11 mouse cellular contexts compared by ENCODE assay signal in the genomic region with DNA sequence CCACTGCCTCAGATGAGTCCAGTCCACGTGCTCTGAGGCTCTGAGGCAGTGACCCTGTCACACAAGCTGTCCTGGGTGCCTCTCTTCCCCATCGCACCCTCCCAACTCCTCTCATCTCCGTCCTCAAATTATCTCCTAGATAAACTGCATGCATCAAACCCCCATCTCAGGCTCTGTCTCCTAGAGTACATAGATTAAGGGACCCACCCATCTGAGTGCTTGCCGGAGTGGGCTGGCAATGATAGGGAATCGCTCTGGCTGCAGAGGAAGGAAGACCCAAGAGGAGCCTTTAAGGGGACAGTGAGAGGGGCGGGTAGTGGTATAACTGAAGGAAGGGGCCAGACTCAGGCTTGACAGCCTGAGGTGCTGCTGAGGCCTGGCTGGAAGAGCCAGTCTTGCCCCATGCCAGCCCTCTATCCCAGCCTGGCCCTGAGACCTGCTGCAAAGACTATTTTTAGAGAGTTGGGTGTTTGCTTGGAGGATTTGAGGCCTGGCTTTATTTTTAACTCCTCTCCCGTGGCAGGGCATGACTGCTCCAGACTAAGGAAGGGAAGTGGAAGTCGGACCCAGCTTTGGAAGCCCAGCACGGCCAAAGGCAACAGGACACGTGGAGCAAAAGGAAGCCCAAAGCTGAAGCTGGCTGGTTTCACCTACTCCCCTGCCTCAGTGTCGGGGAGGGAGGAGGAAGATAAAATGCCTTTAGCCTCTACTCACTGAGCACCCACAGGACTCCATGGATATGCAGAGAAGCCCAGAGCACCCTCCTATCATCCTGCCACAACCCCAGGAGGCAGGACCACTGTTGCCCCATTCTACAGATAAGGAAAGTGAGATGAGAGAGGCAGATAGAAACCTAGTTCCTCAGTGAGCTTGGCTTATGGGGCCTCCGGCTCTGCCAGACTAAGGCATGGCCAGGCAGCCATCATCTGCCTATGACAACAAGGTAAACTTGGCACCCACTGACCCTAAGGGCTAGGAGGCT. TPM values are rescaled to one million over a fixed set of nuclear protein-coding genes. Genes with fewer than 3 reads are reported as not detected.
DNase-seq lines count a peak whose midpoint lies in the region; ATAC-seq and TF ChIP-seq lines count a peak whose summit lies in the region.
"Had no signal": no experiment of that assay in that cellular context is flagged by ENCODE, and none has a peak within 500 bp of the region (broad histone marks: within the 10 kb centered on the region; RNA-seq: fewer than 3 reads in every experiment).

No protein-coding gene starts in this region.

- TF ChIP-seq CTCF in G1E (IDR thresholded peaks at IDR 0.05; ENCODE audit: low read depth, low read length), result no peak
- 0 out of 2 replicates have a peak, but pooled peaks have one; percentile 1 for TF ChIP-seq CTCF in liver, embryonic 14.5 days (IDR thresholded peaks at IDR 0.05; ENCODE audit: low read depth)

- ATAC-seq in G1E (ENCODE audit: extremely low read depth, insufficient number of reproducible peaks, low FRiP score, poor library complexity, severe bottlenecking), result peak; percentile 66
- ATAC-seq in heart, embryonic 14.5 days (ENCODE audit: insufficient number of reproducible peaks, insufficient read depth, low FRiP score, low read depth), result peak; percentile 80
- ATAC-seq in liver, embryonic 14.5 days (ENCODE audit: insufficient read depth), result peak; percentile 73
- no peak for ATAC-seq in kidney, embryonic 15.5 days (replicated peaks; ENCODE audit: low FRiP score)

- H3K4me1 ChIP-seq in G1E (ENCODE audit: insufficient read depth, low read depth, low read length), result peaks cover 68% of the 10 kb centered on the region
- peaks cover 64 to 75% of the 10 kb centered on the region in 2 experiments for H3K4me1 ChIP-seq in heart, embryonic 14.5 days (ENCODE audit: control insufficient read depth in 2 of 2, insufficient read depth in 2 of 2, low read length in 2 of 2)
- peaks cover 33 to 44% of the 10 kb centered on the region in 2 experiments for H3K4me1 ChIP-seq in liver, embryonic 14.5 days (replicated peaks; ENCODE audit: control insufficient read depth in 2 of 2, insufficient read depth in 2 of 2, low read length in 1 of 2)
- peaks cover 18% of the 10 kb centered on the region for H3K4me1 ChIP-seq in kidney, embryonic 15.5 days
- H3K4me1 ChIP-seq in forebrain, embryonic 10.5 days, result 0 out of 2 replicates have a peak, but pooled peaks cover 2% of the 10 kb centered on the region

- peak overlapping the region; percentile 51 for H3K4me2 ChIP-seq in heart, embryonic 14.5 days (ENCODE audit: low read length)
- H3K4me2 ChIP-seq in liver, embryonic 14.5 days (ENCODE audit: low read depth), result peak overlapping the region; percentile 39
- no peak overlapping the region for H3K4me2 ChIP-seq in kidney, embryonic 15.5 days

- no peaks in the 10 kb centered on the region for H3K27me3 ChIP-seq in G1E (ENCODE audit: insufficient read depth, low read length)
- H3K27me3 ChIP-seq in heart, embryonic 14.5 days (ENCODE audit: control insufficient read depth, insufficient read depth, low read length), result no peaks in the 10 kb centered on the region
- H3K27me3 ChIP-seq in liver, embryonic 14.5 days (ENCODE audit: control insufficient read depth, insufficient read depth, low read length), result no peaks in the 10 kb centered on the region
- no peaks in the 10 kb centered on the region for H3K27me3 ChIP-seq in kidney, embryonic 15.5 days
- H3K27me3 ChIP-seq in forebrain, embryonic 10.5 days (ENCODE audit: poor library complexity, severe bottlenecking), result no peaks in the 10 kb centered on the region

- H3K9ac ChIP-seq in heart, embryonic 14.5 days (ENCODE audit: low read length), result peak overlapping the region; percentile 70
- H3K9ac ChIP-seq in liver, embryonic 14.5 days (replicated peaks), result peak overlapping the region; percentile 36; the same call in 1 of the 2 replicates
- no peak overlapping the region for H3K9ac ChIP-seq in kidney, embryonic 15.5 days

- 19% methylated on average over 11 of the region's 12 CpGs for WGBS in heart, embryonic 14.5 days
- 31% methylated on average over 12 of the region's 12 CpGs for WGBS in liver, embryonic 14.5 days (ENCODE audit: insufficient replicate concordance)
- 74% methylated on average over 12 of the region's 12 CpGs for WGBS in kidney, embryonic 15.5 days
- 75% methylated on average over 12 of the region's 12 CpGs for WGBS in forebrain, embryonic 10.5 days

- H3K4me3 ChIP-seq in G1E (ENCODE audit: low read depth, low read length), result peak overlapping the region; percentile 58; the same call in 1 of the 2 replicates
- no peak overlapping the region for H3K4me3 ChIP-seq in heart, embryonic 14.5 days (ENCODE audit: control insufficient read depth in 1 of 2, insufficient read depth in 1 of 2, low read depth in 1 of 2, low read length in 2 of 2)
- H3K4me3 ChIP-seq in liver, embryonic 14.5 days (ENCODE audit: insufficient read depth in 1 of 2, low read depth in 2 of 2, low read length in 2 of 2), result no peak overlapping the region
- no peak overlapping the region for H3K4me3 ChIP-seq in kidney, embryonic 15.5 days (replicated peaks)
- no peak overlapping the region for H3K4me3 ChIP-seq in forebrain, embryonic 10.5 days

- H3K9me3 ChIP-seq in G1E (replicated peaks), result no peaks in the 10 kb centered on the region
- no peaks in the 10 kb centered on the region for H3K9me3 ChIP-seq in heart, embryonic 14.5 days (ENCODE audit: control insufficient read depth, low read length)
- no peaks in the 10 kb centered on the region for H3K9me3 ChIP-seq in liver, embryonic 14.5 days (ENCODE audit: control insufficient read depth, low read length)
- H3K9me3 ChIP-seq in kidney, embryonic 15.5 days (replicated peaks), result no peaks in the 10 kb centered on the region
- no peaks in the 10 kb centered on the region for H3K9me3 ChIP-seq in forebrain, embryonic 10.5 days

- DNase-seq in G1E (ENCODE audit: low spot score), result peak; percentile 45
- DNase-seq in brain, adult 2 months (ENCODE audit: low read depth, low spot score), result peak; percentile 5
- DNase-seq in liver, embryonic 14.5 days (ENCODE audit: low read depth in 3 of 3, low spot score in 3 of 3), result peak in 2 of 3 experiments; percentile 22 to 30
- DNase-seq in forebrain, embryonic 10.5 days (ENCODE audit: extremely low spot score, low spot score), result no peak
- DNase-seq in layer of hippocampus, postnatal 14 days (ENCODE audit: low spot score in 2 of 2), result no peak
- DNase-seq: cerebellum, postnatal 25 days; kidney, postnatal 36 days; thymus, postnatal 4 days had no signal

- peak; percentile 56; the same call in 1 of the 2 replicates for TF ChIP-seq EP300 in liver, embryonic 14.5 days (IDR thresholded peaks at IDR 0.05; ENCODE audit: low read depth)

- peak overlapping the region; percentile 96 to 98 for H3K27ac ChIP-seq in heart, embryonic 14.5 days (replicated peaks in 1 of 2; ENCODE audit: control insufficient read depth in 1 of 2, insufficient read depth in 1 of 2, low read depth in 2 of 2, low read length in 2 of 2)
- peak overlapping the region; percentile 22 for H3K27ac ChIP-seq in liver, embryonic 14.5 days
- no peak overlapping the region for H3K27ac ChIP-seq in kidney, embryonic 15.5 days
- H3K27ac ChIP-seq in forebrain, embryonic 10.5 days, result no peak overlapping the region

- peaks cover 30% of the 10 kb centered on the region for H3K36me3 ChIP-seq in G1E (replicated peaks)
- H3K36me3 ChIP-seq in heart, embryonic 14.5 days (ENCODE audit: control insufficient read depth, insufficient read depth, low read length), result peaks cover 54% of the 10 kb centered on the region
- H3K36me3 ChIP-seq in liver, embryonic 14.5 days (replicated peaks; ENCODE audit: control insufficient read depth, insufficient read depth, low read depth), result no peaks in the 10 kb centered on the region
- H3K36me3 ChIP-seq in kidney, embryonic 15.5 days, result no peaks in the 10 kb centered on the region
- H3K36me3 ChIP-seq in forebrain, embryonic 10.5 days (replicated peaks), result no peaks in the 10 kb centered on the region

RNA-seq across cellular contexts. Expression of a gene that starts 34.6 kb away (rescaled TPM):
- total RNA-seq in G1E (2014; fragmentation: Nextera tagmentation) (not detected in 2 replicates), G1E (2017) (0.05 TPM in 1 of 2 replicates, not detected in the other)
- polyA plus RNA-seq in G1E (2012), result not detected in 2 replicates
- 25.5 and 29.4 TPM in 2 replicates for polyA plus RNA-seq in heart, embryonic 14.5 days (2014; fragmentation: Nextera tagmentation; extraction: Ambion mirVana)
- 0.07 and 0.10 TPM in 2 replicates for polyA plus RNA-seq in liver, embryonic 14.5 days (2012; rRNA removed)
- 0.03 TPM in 1 of 2 replicates, not detected in the other for polyA plus RNA-seq in liver, embryonic 14.5 days (2014; fragmentation: Nextera tagmentation; extraction: Ambion mirVana)
- polyA plus RNA-seq in kidney, embryonic 15.5 days (2015; fragmentation: Nextera tagmentation; extraction: Ambion mirVana), result 2.5 and 4.2 TPM in 2 replicates
- 0.34 and 0.47 TPM in 2 replicates for polyA plus RNA-seq in forebrain, embryonic 10.5 days (2016; fragmentation: Nextera tagmentation; extraction: Ambion mirVana)
- under 1 TPM; 0.46 to 0.64 TPM for total RNA-seq in layer of hippocampus, postnatal 14 days (2021)
- total RNA-seq: megakaryocyte-erythroid progenitor cell, adult 5-6 weeks had no signal

Comparison
In these comparisons a context has a peak if more than half of its experiments do, and no peak if none do; other contexts are left out.
1. DNase-seq: peak in G1E (single experiment), brain, adult 2 months (single experiment) and liver, embryonic 14.5 days (2 of 3); none in forebrain, embryonic 10.5 days (single experiment) and layer of hippocampus, postnatal 14 days (0 of 2).
2. H3K27ac ChIP-seq: peak in heart, embryonic 14.5 days (2 of 2) and liver, embryonic 14.5 days (single experiment); none in kidney, embryonic 15.5 days (single experiment) and forebrain, embryonic 10.5 days (single experiment).